Mouse (Mus musculus) retina, postnatal 1 day (tissue): ENCODE results near the gene Fam111a.
"Not testable (repeated sequence)": the region's sequence is repeated elsewhere in the genome, so short reads cannot be mapped to it uniquely, and the experiment has no call there.

Source experiments
- DNase-seq: peaks from one replicate; pipeline ENCODE4 v3.0.0-alpha.2; 2012

The Fam111a gene

GRCm38 (mm10) chr19:12545440-12545839 lies at the start of gene Fam111a:
TSS of gene Fam111a (plus strand) at chr19:12545740.
- not testable (repeated sequence) for DNase-seq

- DNase-seq, result no peak
These were observed 49.3 kb upstream of the Fam111a start for GRCm38 (mm10) chr19:12496241-12496640.

- DNase-seq, result no peak
These were observed 47.6 kb upstream of the Fam111a start for GRCm38 (mm10) chr19:12497909-12498308.

DNA sequence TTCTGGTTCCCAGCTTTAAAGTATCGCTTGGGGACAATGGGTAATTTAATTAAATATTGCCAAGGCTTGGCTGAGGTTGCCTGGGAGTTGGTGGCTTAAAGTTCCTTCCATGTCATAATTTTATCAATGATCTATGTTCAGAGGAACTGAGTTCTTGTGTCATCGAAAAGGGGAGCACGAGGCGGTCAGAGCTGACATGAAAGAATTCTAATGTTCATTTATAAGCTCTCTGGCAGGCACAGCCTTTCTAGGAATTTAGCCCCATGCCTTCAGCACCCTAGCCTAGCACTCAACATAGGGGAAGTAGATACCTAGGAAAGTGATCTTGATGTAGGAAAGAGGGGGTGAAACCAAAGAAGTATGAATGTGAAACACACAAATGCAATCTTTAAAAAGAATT lies 47.2 kb upstream of the Fam111a start:
- DNase-seq, result no peak

DNA sequence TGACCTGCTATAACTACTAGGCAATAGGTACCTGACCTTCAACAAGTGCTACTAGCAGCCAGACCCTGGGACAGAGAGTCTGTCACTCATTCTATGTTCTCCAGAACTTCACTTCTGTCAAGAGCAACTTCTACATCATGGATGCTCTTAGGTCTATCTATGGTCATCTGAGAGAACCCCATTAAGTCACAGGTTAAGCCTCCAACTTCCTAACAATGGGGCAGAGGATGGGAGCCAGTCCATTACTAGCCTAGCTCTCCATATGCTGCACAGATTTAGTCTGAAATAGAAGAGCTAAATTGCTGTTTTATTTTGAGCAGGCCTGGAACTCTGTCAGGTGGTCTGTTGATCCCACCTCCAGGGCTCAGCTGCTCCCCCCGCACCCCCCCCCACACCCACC lies 46.6 kb upstream of the Fam111a start:
- DNase-seq, result no peak

DNA sequence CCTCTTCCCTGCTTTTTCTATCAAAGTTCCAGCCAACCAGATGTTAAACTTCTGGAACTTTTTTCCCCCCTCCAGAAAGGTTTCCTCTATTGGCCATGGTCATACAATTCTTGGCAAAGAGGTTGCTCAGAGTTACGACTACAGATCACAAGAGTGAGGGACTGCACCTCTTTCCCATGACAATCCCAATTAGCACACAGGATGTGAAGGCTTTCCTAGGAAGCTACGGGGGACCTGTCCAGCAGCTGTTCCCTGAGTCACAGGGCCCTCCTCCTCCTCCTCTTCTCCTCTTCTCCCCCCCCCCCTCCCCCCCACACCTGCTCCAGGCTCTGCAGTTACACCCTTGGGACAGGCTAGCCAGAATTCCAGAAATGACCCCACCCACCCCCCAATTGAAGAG lies 46.1 kb upstream of the Fam111a start:
- DNase-seq, result peak; percentile 54

- peak; percentile 81 for DNase-seq
These were observed 45.4 kb upstream of the Fam111a start for GRCm38 (mm10) chr19:12500124-12500523.

DNA sequence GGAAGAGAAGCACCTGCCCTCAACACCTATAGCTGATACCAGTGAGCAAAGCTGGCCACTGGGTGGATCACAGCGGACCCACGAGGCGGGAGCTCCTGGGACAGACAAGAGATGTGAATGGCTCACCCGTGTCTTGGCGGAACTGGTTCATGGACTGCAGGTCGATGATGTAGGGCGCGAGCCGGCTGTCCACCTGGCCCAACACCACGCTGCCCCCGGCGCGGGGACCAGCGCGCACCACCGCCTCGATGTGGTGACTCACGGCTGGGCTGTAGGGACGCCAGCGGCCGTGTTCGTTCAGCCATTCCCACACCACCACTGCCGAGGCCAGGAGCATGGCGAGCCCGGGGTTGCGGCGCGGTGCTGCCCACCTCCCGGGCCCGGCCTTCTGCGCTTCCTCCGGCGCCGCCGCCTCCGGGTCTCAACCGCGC lies 44.6 kb upstream of the Fam111a start:
- DNase-seq, result no peak

DNA sequence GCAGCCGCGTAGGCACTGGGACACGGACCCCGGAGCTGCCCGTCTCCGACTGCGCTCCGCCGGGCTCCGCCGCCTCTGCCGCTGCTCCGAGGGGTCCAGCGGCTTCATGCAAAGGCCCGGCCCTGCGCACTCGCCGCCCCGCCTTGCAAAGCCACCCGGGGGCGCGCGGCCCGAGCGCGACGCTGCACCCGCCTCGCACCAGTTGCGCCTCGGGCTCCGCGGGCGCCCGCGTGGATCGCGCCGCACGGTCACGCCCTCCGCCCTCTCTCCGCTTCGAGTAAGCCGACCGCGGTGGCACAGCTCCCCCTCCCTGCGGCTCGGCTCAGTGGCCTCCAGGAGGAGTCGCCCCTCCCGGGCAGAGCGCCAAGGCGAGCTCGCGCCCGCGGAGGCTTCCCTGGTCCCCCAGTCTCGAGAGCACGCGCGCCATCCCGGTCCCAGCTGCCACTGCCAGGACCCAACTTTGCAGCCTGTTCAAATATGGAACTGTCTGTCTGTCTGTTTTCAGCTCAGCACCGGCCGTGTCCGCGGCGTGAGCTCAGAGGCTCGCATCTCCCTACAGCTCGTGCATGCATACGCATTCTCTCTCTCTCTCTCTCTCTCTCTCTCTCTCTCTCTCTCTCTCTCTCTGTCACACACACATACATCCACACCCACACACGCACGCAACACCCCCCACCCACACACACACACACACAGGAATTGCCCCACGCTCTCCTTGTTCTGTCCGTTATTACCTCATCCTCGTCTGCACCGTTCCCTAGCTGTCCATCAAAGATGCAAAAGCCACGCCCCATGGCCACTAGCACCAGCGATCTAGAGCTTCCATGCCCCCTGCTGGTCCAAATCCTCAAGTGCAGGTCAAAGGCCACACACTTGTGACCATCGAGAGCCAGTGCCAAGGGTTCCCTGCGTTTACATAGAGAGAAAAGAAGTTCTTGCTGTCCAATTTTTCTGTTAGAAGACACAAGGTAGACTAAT lies 43.9 kb upstream of the Fam111a start, which contains the start of gene Dtx4:
Dtx4 (minus strand) TSS at position 85 of the 978 bp plus-strand sequence.
- peak; percentile 97 for DNase-seq

GRCm38 (mm10) chr19:12502756-12503155 lies 42.8 kb upstream of the Fam111a start:
- no peak for DNase-seq

- DNase-seq, result no peak
These were observed 30.9 kb upstream of the Fam111a start for GRCm38 (mm10) chr19:12514621-12515020.

- DNase-seq, result peak; percentile 89
These were observed 27.6 kb upstream of the Fam111a start for GRCm38 (mm10) chr19:12517671-12518540.

DNA sequence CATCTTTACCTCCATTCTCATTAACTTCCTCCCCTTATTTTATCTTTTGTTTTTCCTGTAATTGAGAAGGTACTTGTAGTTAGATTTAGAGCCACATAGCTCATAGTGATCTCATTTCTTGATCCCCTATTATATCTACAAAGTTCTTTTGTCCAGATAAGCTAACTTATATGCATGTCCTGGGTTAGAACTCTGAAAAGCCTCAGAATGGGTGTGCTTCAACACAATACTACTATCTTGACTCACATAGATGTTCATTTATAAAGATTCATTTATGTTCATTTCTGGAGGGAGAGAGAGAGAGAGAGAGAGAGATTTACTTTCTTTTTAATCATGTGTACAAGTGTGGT lies 27.0 kb upstream of the Fam111a start:
- no peak for DNase-seq

- DNase-seq, result no peak
These were observed 22.2 kb upstream of the Fam111a start for GRCm38 (mm10) chr19:12523377-12523776.

GRCm38 (mm10) chr19:12537168-12537567 lies 8.4 kb upstream of the Fam111a start:
- no peak for DNase-seq

DNA sequence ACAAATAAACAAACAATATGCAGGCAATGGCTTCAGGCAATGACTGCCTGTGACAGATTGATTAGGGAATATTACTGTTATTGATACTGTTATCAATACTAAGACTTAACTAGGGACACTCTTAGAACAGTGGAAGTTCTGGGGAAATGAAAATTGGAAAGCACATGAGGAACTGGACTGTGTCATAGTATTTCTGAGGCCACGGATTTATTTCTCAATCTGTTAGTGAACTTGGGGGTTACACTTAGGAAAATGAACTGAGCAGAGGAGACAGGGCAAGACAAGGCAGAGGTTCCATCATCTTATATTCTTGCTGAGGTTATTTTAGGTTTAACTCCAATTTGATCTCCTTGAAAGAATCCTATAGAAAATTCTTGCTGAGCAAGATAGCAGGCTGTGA lies 5.6 kb upstream of the Fam111a start:
- DNase-seq, result no peak

GRCm38 (mm10) chr19:12540727-12541126 lies 4.8 kb upstream of the Fam111a start:
- DNase-seq, result no peak

DNA sequence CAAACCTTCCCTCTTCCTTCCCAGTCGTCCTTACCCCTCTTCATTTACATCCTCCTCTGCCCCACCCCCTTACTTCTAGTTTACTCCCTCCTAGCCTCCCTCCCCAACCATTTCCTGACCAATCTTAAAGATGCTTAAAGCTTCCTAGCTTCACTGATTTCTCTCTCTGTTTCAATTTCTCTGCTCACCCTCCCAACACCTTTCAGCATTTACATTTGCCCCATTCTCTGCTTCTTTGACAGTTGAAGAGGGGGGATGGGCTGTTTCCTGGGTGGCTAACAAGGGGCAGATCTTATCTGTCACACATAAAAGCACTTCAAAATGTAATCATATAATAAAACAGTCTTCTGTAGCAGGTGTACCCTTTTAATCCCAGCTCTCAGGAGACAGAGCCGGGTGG lies 3.9 kb upstream of the Fam111a start:
- no peak for DNase-seq

DNA sequence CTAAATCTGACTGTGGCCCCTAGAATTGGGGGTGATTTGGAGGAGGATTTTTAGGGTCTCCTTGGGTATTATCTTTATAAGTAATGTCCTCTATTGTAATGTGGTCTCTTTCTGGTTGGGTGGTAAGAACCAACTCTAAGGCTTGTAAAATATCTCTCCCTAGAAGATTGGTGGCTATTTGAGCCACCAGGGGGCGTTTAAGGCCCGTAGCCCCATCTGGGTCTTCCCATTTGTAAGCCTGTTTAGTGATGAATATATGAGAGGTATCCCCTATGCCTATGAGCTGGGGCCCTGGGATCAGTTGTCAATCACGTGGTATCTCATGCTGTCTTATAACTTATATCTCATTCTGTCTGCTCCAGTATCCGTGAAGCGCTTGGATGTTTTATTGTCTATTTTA lies 3.6 kb downstream of the Fam111a start:
- DNase-seq, result peak; percentile 31

DNA sequence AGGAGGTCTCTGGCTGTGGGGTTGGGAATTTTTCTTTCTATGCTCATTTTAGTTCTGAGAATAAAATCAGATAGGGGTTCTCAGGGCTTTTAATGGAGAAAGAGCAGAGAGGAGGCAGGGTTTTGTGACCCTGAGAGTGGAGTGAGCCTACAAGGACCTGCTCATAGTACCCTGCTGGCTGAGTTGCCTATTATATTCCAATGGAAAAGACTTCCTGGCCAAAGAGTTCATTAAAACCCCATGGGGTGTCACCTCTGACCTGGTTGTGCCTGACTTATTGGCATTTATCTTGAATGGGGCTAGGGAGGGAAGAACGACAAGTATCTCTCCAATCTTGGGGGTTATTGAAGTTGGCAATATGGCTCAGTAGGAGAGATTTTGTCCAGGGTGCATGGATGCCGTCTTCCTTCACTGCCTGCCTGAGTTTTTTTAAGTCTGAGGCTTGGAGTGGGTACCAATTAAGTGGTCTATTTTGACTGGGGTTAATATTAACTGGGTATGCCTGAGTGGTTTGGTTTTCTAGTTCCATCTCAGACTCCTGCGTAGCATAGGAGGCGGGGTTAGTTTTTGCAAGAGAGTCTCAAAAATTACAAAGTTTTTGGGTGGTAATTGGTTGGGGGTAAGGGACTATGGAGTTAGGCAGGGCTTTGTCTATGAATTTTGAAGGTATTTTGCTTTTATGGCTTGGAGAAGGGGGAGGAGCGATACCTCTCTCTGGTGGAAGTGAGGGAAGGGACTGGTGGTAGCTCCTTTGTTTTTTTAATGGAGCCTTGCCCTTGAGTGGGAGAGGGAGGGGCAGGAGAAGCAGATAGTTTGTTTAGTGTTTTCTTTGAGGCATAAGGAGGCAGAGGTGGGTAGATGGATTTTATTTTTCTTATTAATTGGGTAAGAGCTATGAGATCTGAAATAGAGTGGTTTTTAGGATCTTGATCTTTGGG lies 4.7 kb downstream of the Fam111a start:
- DNase-seq, result no peak

GRCm38 (mm10) chr19:12556293-12556692 lies 10.8 kb downstream of the Fam111a start:
- DNase-seq, result no peak

GRCm38 (mm10) chr19:12558219-12558618 lies 12.7 kb downstream of the Fam111a start:
- DNase-seq, result no peak
